Mouse (Mus musculus) forebrain, embryonic 16.5 days (tissue): Measurements from ENCODE around the gene Lect2. TPM values are rescaled to one million over a fixed set of nuclear protein-coding genes. Genes with fewer than 3 reads are reported as not detected.

Experiments
- ATAC-seq: fragments of 200-750 bp; cut with Nextera tagmentation; 2 replicates; pipeline ENCODE4 v1.8.0; 2017; ENCODE audit warnings: mild to moderate bottlenecking, moderate library complexity
- H3K27ac ChIP-seq: fragments of 300-500 bp; sonication (generic); 2 replicates; pipeline ENCODE4 v1.5.1; 2014; ENCODE audit warnings: low read length, control low read depth
- H3K27me3 ChIP-seq: fragments of 300-500 bp; sonication (generic); replicated peaks from 2 replicates; pipeline ENCODE4 v1.6.1; 2014; ENCODE audit warnings: low read length; ENCODE audit not compliant: control insufficient read depth, insufficient read depth
- H3K36me3 ChIP-seq: fragments of 300-500 bp; sonication (generic); 2 replicates; pipeline ENCODE4 v1.6.1; 2014; ENCODE audit not compliant: control insufficient read depth, insufficient read depth
- H3K4me1 ChIP-seq: fragments of 300-500 bp; sonication (generic); replicated peaks from 2 replicates; pipeline ENCODE4 v1.6.1; 2014; ENCODE audit warnings: low read length; ENCODE audit not compliant: control insufficient read depth, insufficient read depth
- H3K4me2 ChIP-seq: fragments of 300-500 bp; sonication (generic); 2 replicates; pipeline ENCODE4 v1.6.1; 2014; ENCODE audit warnings: mild to moderate bottlenecking, low read length, control low read depth
- H3K4me3 ChIP-seq: fragments of 300-500 bp; sonication (generic); replicated peaks from 2 replicates; pipeline ENCODE4 v1.5.1; 2014; ENCODE audit warnings: mild to moderate bottlenecking, low read length, control low read depth
- H3K9ac ChIP-seq: fragments of 300-500 bp; sonication (generic); replicated peaks from 2 replicates; pipeline ENCODE4 v1.6.1; 2014; ENCODE audit warnings: low read depth, low read length, control low read depth
- H3K9me3 ChIP-seq: fragments of 300-500 bp; sonication (generic); 2 replicates; pipeline ENCODE4 v1.6.1; 2016; ENCODE audit warnings: low read length; ENCODE audit not compliant: control insufficient read depth
- WGBS: fragments of 180-500 bp; shearing (Covaris S2); extraction: QIAGEN DNeasy Blood & Tissue Kit; methylation state at CpG from one replicate; pipeline ENCODE4 v1.1.7; 2014; 5-methylcytosine and 5-hydroxymethylcytosine counted together
- polyA plus RNA-seq: library from polyadenylated mRNA; unstranded; fragments of >200 nt; fragmentation: Nextera tagmentation; extraction: Ambion mirVana; gene quantifications from 2 replicates; pipeline ENCODE4 v1.2.1, GENCODE M21; 2015

The Lect2 gene
- polyA plus RNA-seq, 1 experiment from 2014 or later: not detected

DNA sequence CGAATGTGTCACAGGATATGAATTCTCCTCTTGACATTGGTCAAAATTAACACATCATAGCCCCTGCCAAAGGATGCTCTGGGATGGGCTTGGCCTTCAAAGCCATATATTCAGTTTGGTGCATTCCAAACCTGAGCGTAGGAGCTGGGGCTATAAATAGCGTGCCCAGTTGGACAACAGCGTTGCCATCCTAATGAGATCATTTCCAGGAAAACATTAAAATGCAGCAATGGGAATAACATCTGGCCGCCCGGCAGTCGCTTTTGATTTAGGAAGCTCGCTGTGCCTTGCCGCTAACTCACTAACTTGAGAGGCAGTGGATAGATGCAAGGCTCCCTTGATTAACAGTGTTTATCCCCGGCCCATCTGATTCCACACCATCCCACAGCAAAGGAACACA is 18.0 kb upstream of the Lect2 start:
- Histone ChIP-seq H3K27ac (no peak overlapping the region), H3K9me3 (no peaks in the 10 kb centered on the region), H3K27me3 (no peaks in the 10 kb centered on the region), H3K9ac (no peak overlapping the region), H3K36me3 (no peaks in the 10 kb centered on the region), H3K4me2 (no peak overlapping the region), H3K4me1 (no peaks in the 10 kb centered on the region), H3K4me3 (no peak overlapping the region)
- 69% methylated on average over 10 of the region's 10 CpGs for WGBS
- peak; percentile 33; the same call in 1 of the 2 replicates for ATAC-seq

DNA sequence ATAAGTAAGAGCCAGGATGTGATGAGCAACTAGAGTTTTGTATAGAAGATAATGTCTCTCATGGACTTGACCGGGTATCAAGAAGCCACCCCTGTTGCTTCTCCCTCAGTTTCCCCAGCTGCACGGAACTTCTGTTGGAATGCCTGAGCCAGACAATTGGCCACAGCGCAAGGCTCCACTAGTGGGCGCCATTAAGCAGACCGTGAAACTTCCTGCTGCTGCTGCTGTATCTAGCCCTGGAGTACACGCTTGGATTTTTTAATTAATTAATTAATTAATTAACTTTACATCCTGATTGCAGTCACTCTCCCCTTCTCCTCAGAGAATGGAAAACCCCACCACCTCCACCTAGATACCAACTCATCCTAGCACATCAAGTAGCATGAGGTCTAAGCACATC is 14.8 kb upstream of the Lect2 start:
- no peaks in the 10 kb centered on the region for H3K36me3 ChIP-seq
- no peak overlapping the region for H3K4me3 ChIP-seq
- no peaks in the 10 kb centered on the region for H3K9me3 ChIP-seq
- WGBS: 42% methylated on average over 6 of the region's 6 CpGs
- no peaks in the 10 kb centered on the region for H3K27me3 ChIP-seq
- ATAC-seq: no peak
- no peak overlapping the region for H3K27ac ChIP-seq
- no peak overlapping the region for H3K9ac ChIP-seq
- H3K4me2 ChIP-seq: no peak overlapping the region
- H3K4me1 ChIP-seq: no peaks in the 10 kb centered on the region

DNA sequence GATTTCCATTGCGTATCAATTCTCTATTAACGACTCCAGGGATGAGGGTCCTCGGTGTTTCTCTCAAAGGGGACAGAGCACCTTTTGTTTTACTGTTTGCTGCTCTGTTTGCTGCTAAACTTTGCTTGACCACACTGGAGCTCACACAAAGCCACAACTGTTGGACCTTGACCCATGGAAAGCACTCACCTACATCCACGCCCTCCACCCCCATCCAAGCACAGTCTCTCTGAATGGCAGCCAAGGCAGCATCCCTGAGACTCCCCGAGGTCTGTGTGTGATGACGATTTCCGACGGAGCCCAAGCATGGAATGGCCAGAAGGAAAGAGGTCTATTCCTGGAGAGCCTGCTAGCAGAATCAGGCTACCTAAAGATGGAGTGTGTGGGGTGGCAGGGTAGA is 12.8 kb upstream of the Lect2 start:
- no peak for ATAC-seq
- H3K9ac ChIP-seq: no peak overlapping the region
- H3K4me1 ChIP-seq: no peaks in the 10 kb centered on the region
- no peaks in the 10 kb centered on the region for H3K27me3 ChIP-seq
- WGBS: 67% methylated on average over 8 of the region's 8 CpGs
- no peaks in the 10 kb centered on the region for H3K36me3 ChIP-seq
- no peaks in the 10 kb centered on the region for H3K9me3 ChIP-seq
- no peak overlapping the region for H3K27ac ChIP-seq
- no peak overlapping the region for H3K4me3 ChIP-seq
- H3K4me2 ChIP-seq: no peak overlapping the region

DNA sequence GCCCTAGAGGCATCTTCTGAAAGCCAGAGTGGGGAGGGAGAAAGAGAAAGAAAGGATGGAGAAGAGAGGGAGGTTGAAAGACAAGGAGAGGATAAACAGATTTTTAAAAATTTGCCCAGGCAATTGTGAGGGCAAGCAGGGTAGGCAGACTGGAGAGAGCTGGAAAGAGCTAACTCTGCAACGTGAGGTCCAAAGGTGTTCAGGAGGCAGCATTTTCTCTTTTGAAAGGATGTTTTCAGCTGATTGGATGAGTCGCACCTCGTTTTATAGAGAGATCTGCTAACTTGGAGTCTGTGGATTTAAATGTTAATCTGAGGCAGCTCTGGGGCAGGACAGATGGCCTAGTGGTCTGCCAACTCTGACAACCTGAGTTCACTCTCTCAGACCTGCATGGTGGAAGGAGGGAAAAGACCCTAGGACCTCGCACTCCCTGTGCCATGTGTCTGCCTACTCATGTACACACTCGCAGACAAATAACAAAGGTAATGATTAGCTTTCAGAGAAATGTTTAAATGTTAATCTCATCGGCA is 11.6 kb upstream of the Lect2 start:
- Histone ChIP-seq H3K4me3 (no peak overlapping the region), H3K4me1 (no peaks in the 10 kb centered on the region), H3K36me3 (no peaks in the 10 kb centered on the region), H3K27me3 (no peaks in the 10 kb centered on the region), H3K9ac (no peak overlapping the region), H3K27ac (no peak overlapping the region), H3K9me3 (no peaks in the 10 kb centered on the region), H3K4me2 (no peak overlapping the region)
- no peak for ATAC-seq
- WGBS: 73% methylated on average over 6 of the region's 6 CpGs

DNA sequence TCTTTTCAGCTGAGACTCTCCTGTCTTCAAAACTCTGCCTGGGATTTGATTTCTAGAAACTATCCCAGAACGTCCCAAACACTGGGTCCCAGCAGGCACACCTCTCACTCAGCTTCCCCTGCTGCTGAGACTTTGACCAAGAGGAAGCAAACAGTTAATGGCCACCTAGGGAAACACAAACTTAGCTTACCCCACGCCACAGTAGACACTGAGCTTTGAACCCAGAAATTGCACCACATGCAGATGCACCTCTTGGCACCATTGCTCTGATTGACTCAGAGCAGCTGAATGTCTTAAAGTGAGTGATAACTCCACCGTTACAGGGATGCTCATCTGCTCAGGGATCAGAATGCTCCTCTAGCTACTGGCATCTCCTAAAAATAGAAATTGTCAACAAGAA is 10.5 kb upstream of the Lect2 start:
- WGBS: 42% methylated on average over 3 of the region's 3 CpGs
- no peak for ATAC-seq
- no peak overlapping the region for H3K4me2 ChIP-seq
- no peaks in the 10 kb centered on the region for H3K36me3 ChIP-seq
- peaks cover 3% of the 10 kb centered on the region; the same call in 1 of the 2 replicates for H3K4me1 ChIP-seq
- no peaks in the 10 kb centered on the region for H3K9me3 ChIP-seq
- H3K4me3 ChIP-seq: no peak overlapping the region
- no peak overlapping the region for H3K27ac ChIP-seq
- no peaks in the 10 kb centered on the region for H3K27me3 ChIP-seq
- H3K9ac ChIP-seq: no peak overlapping the region

DNA sequence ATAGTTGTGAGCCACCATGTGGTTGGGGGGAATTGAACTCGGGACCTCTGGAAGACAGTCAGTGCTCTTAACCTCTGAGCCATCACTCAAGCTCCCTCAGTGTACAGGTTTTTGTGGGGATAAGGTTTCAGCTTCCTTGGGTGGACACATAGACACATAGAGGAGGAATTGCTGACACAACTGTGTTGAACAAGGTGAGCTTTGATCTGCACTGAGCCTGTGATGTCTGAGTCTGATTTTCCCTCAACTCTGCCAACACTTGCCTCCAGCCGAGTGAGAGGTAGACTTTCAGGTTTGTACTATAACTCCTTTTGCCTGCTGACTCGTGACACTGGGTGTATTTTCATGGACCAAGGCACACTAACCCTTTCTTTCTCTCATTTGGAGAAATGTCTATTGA is 8.4 kb upstream of the Lect2 start:
- Histone ChIP-seq H3K27me3 (no peaks in the 10 kb centered on the region), H3K27ac (no peak overlapping the region), H3K36me3 (no peaks in the 10 kb centered on the region), H3K4me1 (peaks cover 3% of the 10 kb centered on the region; the same call in 1 of the 2 replicates), H3K9me3 (no peaks in the 10 kb centered on the region), H3K4me3 (no peak overlapping the region), H3K9ac (no peak overlapping the region), H3K4me2 (no peak overlapping the region)
- no peak for ATAC-seq
- 82% methylated on average over 3 of the region's 3 CpGs for WGBS

DNA sequence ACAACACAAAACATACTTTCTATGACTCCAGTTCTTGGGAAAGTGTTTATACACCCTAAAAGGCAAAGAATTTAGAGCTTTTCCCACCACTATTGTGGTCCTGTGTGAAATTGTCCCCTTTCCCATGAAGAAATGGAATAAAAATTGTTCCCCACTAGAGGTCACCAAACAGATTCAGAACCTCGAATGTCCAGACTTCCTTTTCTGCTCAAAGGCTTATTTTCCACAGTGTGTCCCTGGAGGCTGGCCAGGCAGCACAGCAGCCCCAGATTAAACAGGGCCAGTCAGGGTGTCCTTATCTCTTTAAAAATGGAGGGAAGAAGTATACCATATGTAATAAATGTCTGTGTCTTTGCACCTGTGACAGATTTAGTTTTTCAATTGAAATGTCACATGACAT is 7.7 kb upstream of the Lect2 start:
- Histone ChIP-seq H3K9ac (no peak overlapping the region), H3K27me3 (no peaks in the 10 kb centered on the region), H3K4me2 (no peak overlapping the region), H3K4me1 (peaks cover 3% of the 10 kb centered on the region; the same call in 1 of the 2 replicates), H3K27ac (no peak overlapping the region), H3K4me3 (no peak overlapping the region), H3K36me3 (no peaks in the 10 kb centered on the region), H3K9me3 (no peaks in the 10 kb centered on the region)
- WGBS: 3% methylated on average over 1 of the region's 1 CpGs
- no peak for ATAC-seq

DNA sequence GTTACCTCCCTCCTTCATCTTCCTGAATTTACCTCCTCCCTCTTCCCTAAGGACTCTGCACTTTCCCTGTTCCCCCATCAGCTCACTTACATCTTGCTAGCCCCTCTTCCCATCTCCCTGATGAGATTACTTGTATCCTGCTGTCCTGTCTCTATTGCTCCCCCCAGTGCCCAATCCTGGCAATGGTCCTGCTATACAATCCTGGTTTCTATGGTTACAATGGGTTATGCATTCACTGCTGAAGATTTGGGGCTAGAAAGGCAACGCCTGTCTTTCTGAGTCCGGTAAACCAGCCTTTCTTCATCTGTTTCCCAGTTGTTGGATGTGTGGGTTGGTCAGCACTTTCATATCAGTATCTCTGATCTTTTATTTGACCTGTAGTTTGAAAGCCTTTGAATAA is 6.1 kb upstream of the Lect2 start:
- peak; percentile 78 for ATAC-seq
- Histone ChIP-seq H3K9me3 (no peaks in the 10 kb centered on the region), H3K36me3 (no peaks in the 10 kb centered on the region), H3K9ac (no peak overlapping the region), H3K27ac (no peak overlapping the region), H3K4me3 (no peak overlapping the region), H3K4me2 (no peak overlapping the region), H3K4me1 (peaks cover 3% of the 10 kb centered on the region; the same call in 1 of the 2 replicates), H3K27me3 (no peaks in the 10 kb centered on the region)
- 0% methylated on average over 2 of the region's 2 CpGs for WGBS

DNA sequence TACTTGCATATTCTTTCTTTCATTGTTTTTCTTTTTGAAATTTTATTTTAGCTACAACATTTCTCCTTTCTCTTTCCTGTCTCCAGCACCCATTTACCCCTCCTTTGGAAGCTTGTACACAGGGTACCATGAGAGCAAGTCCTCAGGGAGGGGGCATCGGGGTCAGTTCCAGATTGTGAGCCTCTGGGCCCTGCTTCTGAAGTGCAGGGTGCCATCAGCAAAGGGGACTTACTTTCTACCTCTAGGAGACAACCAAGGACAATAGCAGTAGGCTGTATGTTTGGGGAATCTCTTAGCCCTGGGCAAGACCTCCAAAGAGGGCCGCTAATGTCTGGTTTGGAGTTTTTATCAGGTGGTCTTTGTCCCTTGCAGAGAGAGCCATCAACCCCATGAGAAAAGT is 5.6 kb upstream of the Lect2 start:
- 45% methylated on average over 2 of the region's 2 CpGs for WGBS
- Histone ChIP-seq H3K4me1 (peaks cover 3% of the 10 kb centered on the region; the same call in 1 of the 2 replicates), H3K9ac (no peak overlapping the region), H3K9me3 (no peaks in the 10 kb centered on the region), H3K27me3 (no peaks in the 10 kb centered on the region), H3K4me2 (no peak overlapping the region), H3K27ac (no peak overlapping the region), H3K4me3 (no peak overlapping the region), H3K36me3 (no peaks in the 10 kb centered on the region)
- no peak for ATAC-seq

DNA sequence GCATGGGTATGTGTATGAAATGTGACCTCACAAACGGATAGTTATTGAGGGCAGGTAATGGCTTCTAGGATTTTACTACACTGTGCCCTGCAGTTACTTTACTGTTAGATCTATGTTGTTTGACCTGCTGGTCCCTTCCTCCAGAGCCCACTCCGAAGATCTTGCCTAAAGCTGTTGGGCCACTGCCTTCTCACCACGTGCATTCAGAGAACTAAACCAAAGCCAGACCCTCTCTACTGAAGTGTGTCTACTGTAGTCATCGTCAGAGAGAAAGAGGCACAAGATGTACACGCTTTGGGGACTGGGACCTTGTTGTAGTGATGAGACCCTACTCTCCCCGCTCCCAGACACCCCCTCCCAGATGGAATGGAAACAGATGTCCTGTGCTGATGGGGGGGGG is 3.4 kb upstream of the Lect2 start:
- H3K9me3 ChIP-seq: no peaks in the 10 kb centered on the region
- H3K4me3 ChIP-seq: no peak overlapping the region
- WGBS: 81% methylated on average over 6 of the region's 6 CpGs
- no peaks in the 10 kb centered on the region for H3K27me3 ChIP-seq
- H3K9ac ChIP-seq: no peak overlapping the region
- H3K36me3 ChIP-seq: no peaks in the 10 kb centered on the region
- no peak for ATAC-seq
- no peak overlapping the region for H3K4me2 ChIP-seq
- H3K27ac ChIP-seq: no peak overlapping the region
- H3K4me1 ChIP-seq: peaks cover 3% of the 10 kb centered on the region; the same call in 1 of the 2 replicates
